Mouse (Mus musculus): ENCODE measurements around the gene Naa20.

Naa20 gene

DNA sequence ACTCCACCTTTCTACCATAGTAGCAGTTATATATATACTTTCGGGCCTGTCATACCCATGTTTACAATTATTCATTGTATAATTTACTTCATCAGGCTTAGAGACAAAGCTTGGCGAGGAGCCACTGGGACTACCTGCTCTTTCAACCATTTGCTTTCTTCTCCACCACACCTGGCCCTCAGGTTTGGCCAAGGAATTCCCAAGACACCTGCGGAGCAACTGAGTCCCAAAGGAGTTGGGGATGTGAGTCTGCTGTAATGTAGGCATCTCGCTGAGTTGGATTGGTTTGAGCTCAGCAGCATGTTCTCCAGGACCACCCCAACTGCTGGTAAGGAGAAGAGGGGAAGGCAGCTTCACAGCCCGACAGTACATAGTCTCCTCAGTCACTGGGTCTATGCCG, at the start of gene Naa20:
Naa20 (plus strand) TSS at position 239 of the 400 bp plus-strand sequence.
- DNase-seq (ENCODE audit: low spot score): no peak

DNA sequence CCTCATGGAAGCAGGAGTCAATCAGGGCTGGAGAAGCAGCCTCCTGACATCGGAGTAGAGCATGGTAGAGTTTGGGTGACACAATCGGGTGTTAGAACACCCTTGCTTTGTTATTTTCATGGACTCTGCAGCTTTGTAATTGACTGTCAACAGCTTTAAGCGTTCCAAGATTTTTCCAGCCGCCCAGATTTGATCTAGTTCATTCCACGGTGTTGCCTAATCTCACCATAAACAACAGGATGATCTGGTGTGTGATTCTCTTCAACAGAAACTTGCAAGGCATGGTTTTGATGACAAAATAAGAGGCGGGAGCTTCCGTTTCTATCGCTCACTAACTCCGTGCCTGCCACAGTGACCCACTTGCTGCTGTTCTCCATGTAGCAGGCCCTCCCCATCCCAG, 46.1 kb upstream of the Naa20 start:
- DNase-seq (ENCODE audit: low spot score): no peak

DNA sequence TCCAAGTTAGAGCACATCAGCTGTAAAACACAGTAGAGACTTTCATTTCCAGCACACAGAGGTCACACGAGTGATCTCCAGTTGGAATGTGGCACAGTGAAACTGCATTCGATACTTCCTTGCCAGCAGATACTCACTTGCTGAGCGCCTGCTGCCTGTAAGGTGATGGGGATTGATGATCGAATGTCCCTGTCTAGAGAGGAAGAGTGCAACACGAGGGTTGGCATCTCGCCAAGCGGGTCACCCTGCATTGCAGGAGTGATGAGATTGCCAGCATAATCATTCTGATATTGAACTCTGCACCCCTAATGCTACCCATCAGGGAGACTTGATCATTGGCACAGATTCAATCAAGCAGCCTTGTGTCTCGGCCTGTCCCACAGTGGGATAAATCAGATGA, 44.0 kb upstream of the Naa20 start:
- peak; percentile 60 for DNase-seq (ENCODE audit: low spot score)

DNA sequence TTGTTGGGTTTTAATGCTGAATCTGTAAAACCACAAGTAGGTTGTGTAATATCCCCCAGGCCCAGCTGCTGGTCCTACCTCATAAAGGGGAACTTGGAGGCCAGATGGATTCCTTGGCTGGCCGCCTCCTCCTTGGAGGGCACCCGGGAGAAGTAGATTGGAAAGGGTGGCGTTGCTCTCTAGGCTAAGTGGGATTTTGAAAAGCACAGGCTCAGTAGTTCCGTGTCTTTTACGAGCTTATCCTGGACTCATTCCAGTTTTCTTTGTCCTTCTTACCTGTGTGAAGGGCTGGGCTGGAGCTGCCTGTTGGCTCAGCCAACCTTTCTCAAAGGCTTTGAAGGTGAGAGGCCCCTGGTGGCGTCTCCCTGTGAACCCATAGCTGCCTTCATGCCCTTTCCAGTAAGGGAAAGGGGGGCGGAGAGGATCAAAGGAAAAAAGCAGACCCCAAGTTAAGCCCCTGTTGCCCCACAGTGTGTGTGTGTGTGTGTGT, 42.4 kb upstream of the Naa20 start:
- DNase-seq (ENCODE audit: low spot score): peak; percentile 61

DNA sequence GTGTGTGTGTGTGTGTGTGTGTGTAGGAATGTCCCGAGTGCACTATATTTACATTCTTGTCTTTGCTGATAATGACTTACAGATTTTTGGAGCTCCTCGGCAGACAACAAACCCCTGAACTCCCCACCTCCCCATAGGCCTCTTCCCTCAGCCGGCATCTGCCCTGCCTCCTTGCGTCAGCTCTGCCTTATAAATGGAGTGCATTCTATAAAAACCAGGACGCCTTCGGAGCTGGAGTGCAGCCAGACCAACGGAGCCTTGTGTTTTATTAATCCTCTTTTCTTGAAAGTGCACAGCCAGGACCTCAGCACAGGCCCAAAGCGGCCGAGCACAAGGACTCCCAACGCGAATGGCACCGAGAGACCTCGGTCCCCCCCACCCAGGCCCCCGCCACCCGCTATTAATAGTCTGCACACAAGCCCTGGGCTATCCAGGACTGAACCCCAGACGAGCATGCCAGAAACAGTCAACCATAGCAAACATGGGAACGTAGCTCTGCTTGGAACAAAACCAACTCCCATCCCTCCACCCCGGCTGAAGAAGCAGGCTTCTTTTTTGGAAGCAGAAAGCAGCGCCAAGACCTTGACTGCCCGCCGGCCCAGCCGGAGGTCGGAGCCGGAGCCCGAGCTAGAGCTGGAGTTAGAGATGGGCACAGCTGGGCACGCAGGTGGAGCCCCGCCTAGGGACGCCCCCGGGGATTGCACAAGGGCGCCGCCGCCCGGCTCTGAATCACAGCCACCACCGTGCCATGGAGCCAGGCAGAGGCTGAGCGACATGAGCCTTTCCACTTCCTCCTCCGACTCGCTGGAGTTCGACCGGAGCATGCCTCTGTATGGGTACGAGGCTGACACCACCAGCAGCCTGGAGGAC, 41.7 kb upstream of the Naa20 start:
- peak; percentile 84 for DNase-seq (ENCODE audit: low spot score)

DNA sequence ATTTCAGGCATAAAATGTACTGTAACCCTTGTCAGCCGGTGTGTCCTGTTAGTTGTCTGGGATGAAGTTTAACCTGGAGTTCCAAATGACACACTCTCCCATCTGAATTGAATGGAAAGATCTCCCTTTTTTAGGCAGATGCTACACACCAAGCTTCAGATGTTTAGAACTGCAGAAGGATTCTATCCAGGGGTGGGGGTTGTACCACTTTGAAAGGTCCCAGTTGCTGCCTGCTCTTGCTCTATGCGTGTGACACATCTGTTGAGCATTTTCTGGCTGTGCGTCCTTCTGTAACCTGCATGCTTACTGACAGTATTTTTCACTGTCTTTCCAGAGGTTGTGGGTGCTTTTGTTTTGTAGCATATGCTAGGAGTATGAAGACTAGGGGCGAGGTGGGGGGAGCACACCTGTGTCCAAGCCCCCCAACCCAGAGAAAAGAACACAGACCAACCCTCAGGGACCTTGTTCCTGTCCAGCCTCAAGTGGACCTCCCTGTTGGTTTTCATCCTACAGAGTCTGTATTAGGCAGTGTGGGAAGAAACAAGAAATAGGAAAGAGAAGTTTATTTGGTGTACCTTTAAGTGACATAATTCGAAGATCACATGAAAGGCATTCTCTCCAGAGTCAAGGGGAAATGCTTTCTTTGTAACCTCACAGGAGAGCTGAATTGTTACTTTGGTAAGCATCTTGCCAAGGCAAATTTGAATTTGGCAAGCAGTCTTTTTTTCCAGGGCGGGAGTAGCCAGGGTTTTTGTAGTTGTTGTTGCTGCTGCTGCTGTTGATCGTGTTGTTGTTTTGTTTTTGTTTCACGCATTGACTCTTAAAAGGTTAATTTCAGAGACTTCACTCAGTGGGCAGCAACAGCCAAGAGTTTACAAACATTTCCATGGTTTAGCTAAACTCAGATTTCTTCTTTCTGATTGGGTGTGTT, 40.4 kb upstream of the Naa20 start:
- no peak for DNase-seq (ENCODE audit: low spot score)

DNA sequence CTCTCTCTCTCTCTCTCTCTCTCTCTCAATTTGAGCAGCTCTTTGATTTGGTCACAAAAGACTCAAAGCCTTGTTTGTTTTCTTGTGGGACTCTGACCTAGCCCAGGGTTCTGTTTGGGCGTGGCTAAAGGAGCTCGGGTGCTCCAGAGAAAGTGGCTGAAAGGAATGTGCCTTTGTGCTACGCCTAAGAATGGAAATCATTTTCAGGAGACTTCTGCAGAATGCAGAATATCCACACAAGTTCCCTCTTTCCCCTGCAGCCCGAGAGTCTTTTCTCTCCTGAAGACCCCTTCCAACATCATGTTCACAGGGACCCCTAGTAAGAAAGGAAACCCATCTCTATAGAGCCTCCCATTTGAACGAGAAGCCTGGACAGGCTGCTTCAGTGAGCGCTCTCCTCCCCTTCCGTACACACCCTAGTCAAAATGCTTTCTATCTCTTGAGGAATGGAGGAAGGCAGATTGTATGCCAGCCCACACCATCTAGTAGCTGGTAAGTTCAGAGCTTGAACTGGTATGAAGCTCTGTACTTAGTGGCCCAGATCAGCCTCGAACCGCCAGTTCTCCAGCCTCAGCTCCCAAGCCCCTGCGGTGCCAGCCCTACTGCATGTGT, 39.6 kb upstream of the Naa20 start:
- DNase-seq (ENCODE audit: low spot score): no peak

DNA sequence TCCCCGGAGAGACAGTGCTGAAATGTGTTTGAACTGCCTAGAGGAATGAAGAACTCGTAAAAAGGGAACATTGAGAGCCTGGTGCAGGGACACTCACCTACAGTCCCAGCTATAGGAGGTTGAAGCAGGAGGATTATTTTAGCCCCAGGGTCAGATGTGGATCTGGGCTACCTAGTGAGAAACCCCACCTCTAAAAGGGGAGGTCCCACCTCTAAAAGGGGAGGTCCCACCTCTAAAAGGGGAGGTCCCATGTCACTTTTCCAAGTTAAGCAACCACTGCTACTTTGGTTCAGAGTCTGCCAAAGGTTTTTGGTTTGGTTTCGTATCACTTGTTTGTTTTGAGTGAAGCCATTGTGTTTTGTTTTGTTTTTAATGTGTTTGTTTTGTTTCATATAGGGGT, 36.6 kb upstream of the Naa20 start:
- DNase-seq (ENCODE audit: low spot score): no peak

DNA sequence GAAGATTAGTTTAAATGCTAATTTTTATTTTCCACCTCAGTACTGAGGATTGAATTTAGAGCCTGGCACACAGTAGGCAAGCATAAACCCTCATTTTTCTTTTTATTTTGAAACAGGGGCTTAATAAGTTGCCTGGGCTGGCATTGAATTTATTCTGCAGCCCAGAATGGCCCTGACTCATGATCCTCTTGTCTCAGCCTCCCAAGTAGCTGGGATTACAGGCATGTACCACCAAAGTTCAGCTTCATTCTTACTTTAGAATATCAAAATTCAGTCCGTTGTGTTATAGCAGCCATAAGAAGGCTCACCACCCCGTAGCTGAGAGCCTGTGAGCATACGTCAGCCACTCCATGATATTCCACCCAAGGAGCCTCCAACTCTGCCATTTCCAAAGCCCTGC, 35.7 kb upstream of the Naa20 start:
- DNase-seq (ENCODE audit: low spot score): no peak

DNA sequence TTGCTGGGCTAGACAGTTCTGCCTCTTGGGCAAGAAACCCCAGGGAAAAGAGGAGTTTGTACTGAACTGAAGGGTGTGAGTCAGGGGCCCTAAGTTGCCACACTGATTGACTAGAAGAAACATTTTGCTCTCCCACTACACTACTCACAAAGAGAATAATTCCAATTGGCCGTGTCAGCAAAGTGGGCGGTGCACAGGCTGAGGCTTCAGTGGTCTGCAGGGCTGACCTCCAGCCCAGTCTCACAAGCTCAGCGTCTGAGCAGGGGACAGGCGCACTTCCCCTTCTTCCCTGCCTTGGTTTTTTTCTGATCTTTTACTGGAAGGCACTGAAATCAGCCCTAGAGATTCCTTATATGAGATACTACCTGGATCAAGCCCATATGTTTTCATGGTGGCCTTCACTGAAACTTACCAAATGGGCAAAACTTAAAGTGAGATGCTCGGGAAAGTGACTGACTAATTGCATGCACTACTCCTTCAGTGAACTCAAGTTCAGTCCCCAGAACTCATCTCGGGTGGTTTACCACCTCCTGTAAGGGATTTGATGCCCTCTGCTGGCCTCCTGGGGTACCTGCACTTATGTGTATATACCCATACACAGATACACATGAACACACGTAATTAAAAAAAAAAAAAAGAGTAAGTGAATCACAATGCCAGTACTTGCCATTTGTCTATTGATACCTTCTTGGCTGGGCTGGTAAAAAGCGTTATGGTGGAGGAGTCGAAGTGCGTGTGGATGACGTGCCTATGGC, 35.0 kb upstream of the Naa20 start:
- no peak for DNase-seq (ENCODE audit: low spot score)

DNA sequence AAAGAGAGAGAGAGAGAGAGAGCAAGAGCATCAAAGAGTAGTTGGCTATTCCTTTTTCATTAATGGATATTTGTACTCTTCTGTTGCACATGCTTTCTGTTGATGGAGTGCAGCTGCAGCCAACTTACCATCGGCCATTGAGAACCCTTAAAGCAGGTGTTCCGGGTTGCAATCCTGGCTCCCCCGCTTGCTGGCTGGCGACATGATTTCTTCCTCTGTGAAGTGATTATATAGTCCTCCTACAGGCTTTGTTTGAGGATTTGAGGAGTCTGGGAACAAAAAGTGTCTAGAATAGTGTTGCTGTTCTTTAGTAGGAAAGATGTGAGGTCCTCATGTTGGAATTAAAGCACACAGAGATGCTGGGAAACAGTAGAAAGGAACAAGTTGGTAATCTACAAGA, 30.6 kb upstream of the Naa20 start:
- no peak for DNase-seq (ENCODE audit: low spot score)

DNA sequence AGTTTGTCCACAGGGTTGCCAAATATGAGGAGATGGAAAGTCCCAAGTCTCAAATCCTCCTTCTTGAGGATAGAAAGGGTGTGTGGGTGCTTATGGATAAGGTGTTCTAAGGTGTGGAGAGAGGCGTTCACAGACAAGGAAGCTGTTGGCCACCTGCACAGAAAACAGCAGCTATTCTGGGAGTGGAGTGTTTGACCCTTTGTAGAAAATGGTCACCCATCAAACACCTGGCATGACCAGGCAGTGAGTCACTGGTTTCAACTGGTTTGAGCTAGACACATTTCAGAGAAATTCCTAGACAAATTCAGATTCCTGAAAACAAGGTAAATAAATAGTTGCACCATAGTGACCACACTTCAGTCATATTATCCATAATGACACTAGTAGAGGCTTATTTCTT, 29.8 kb upstream of the Naa20 start:
- no peak for DNase-seq (ENCODE audit: low spot score)

DNA sequence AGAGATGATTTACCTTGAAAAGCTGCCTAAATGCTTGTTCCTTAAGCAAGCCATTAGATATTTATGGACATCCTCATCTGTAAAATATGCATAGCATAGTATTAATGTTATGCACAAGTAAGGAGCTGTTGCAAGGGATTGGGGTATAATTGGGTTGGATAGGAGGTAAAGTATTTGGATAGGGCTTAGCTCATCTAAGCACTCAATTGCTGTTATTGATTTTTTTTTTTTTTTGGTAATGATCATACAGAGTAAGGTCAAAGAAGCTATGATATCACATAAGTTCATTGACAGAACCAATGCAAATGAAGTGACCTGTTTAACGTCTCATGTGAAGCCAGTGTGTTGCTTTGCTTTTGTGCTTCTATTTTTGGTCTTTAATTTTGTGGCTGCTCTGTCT, 27.9 kb upstream of the Naa20 start:
- DNase-seq (ENCODE audit: low spot score): no peak

DNA sequence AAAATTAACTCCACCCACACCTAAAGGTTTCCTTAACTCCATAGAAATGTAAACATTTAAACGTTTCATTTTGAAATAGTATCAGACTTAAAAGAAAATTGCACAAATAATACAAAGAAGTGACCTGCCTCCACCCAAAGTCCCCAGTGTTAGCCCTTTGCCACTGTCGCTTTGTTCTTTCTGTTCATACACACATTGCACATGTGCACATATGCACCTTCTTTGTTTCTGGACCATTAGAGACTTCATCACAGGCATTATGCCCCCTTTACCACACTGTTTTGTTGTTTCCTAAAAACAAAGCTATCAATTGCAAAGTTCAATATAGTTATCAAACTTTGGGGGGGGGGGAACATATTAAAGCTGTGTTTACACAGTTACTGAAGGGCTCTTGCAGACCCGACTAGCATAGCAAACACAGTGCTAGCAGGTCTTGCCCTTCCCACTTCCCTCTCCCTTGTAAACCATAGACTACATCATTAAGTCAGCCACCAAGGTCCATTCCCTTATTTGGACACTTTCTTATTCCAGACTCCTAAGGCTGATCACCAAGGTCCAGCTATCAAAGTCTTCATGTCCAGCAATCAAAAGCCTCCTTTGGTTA, 26.9 kb upstream of the Naa20 start:
- DNase-seq (ENCODE audit: low spot score): no peak

DNA sequence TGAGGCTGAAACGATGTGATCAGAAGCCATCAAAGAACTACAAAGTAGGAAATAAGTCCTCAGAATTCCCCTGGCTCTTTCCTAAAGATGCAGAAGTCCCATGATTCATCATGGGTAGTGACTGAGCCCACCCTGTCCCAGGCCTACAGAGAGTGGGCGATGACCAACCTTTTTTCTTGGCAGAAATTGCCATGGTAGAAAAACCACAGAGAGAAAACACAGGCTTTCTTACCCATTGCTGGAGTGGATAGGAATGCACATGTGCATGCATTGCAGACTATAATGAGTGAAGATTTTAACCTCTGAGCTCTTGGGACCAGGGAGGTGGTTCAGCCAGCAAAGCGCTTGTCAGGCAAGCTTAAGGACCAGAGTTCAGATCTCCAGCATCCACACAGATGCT, 24.7 kb upstream of the Naa20 start:
- no peak for DNase-seq (ENCODE audit: low spot score)

DNA sequence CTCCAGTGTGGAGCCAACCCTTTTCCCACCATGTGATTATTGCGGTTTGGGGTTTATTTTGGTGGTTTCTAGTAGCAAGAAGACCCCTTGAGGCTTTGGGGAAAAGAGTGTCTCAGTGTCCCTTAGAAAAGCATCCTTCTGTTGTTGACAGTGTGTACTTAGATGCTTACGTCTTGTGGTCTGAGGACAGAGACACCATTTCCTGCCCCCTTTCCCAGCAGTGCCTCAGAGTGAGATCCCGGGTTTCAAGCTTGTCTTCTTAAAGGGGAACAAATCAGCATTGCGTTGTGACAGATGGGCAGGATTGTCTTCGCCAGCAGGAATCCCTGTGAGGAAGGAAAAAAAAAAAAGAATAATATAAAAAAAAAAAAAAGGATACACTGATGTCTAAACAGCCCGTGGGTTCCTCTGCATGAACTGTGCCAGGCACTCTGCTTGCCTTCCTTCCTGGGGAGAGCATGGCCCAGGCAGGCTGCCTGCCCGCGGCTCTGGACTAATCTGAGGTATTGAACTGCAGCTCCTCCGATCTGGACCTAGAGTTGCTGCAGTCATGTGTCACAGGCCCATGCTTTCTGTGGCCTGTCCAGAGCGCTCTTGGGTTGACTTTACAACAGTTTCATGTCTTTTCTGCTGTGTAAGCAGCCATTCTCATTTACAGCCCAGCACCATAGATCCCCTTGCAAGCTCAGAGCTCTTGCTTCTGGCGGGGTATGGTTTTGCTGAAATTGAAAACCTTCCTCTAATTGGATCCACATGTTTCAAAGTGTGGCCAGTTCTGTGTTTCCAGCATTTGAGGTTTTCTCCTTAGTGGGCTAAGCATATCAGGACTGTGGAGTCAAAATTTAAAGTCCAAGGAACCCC, 20.8 kb upstream of the Naa20 start:
- no peak for DNase-seq (ENCODE audit: low spot score)

DNA sequence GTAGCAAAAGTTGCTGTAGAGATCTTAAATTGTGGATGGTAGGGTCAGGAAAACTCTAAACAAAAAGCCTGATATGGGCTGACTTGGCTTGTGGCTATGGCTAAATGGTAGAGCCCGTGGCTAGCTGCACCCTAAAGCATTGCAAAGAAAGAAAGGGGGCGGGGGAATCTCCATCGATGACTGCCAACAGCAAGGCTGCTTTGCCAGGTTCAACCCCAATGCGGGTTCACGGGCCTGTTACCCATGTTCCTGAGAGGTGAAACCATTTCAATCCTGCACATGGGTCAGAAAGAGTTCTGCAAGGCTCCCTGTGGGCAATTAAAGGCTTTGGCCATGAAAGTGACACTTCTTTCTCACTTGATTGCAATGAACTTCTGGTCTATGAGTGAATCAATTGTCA, 20.0 kb upstream of the Naa20 start:
- DNase-seq (ENCODE audit: low spot score): no peak

DNA sequence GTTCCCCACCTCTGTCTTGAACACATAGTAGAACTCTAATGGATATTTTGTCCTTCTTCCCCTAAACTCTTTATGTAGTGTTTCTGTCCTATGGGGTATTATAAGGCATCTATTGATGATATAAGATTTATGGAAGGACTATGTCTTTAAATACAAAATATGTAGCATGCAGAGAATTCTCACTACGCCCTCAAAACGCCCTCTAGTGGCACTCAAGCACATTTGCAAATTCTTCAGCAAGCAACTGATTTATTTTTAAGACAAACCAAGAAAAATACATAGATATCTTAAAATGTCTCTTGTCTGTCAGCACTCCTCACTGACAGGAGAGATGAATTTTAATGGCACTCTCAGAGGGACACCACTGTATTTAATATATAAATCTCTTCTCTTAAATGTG, 19.5 kb upstream of the Naa20 start:
- no peak for DNase-seq (ENCODE audit: low spot score)

DNA sequence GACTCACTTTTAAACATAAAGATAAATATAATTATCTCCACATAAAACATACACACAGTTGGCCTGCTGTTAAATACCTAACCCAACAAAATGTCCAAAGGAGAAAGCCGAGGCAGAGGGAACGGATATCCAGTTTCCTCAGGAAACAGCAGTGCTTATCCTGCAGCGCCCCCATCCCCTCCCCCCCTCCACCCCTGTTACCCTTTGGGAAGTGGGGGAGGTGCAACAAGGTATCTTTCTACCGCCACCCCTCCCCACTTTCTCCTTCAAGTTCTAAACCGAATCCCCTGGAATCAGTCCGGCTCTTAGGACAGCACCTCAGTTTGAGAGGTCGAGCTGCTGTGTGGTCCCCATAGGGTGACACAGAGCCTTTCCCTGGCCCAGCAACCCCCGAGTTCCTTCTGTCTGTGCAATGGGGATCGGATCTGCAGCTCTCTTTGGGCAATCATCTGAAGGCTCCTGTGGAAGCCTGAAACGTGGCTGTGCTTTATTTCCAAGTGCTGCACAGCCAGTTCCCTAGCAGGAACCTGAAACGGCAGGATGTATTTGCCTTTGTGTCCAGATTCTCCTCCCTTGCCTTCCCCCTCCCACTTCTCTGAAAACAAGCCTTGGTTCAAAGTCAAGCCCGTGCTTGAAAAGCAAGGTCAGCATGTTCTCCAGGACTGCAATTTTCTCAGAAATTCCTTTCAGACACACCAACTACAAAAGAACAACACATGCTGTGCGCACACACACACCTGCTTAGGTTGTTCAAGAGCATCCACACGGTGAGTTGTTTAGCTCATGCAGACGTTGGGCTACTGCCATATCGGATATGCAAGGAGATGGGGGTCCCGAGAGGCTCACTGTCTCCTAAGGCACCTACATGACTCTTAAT, 17.6 kb upstream of the Naa20 start:
- DNase-seq (ENCODE audit: low spot score): no peak
